In the genomic region with DNA sequence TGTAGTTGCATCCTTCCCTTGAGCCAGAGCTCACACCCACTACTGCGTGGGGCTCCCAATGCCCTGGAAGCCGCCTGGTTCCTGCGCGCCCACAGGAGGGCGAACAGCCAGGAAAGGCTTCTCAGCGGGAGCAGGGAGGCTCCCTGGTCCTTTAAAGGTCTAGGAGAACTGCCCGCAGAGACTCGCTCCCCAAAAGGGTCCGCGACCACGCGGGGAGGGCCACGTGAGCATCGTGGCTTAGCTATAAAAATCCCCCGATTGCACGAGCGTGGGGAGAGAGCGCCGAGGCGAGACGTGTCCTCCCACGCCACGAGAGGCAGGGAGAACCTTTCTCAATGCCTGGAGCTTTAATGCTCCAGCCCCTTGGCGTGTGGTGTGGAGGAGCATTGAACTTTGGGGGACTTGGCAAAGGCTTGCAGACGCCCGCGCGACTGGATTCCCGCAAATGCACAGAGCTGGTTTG, we compare ENCODE assay signal across 8 mouse cellular contexts. TPM values are rescaled to one million over a fixed set of nuclear protein-coding genes. Genes with fewer than 3 reads are reported as not detected.
DNase-seq lines count a peak whose midpoint lies in the region; ATAC-seq lines count a peak whose summit lies in the region.

A gene (plus strand): TSS at position 33 of the 463 bp plus-strand sequence.

- peak within 1 kb of the TSS; percentile 51 for H3K4me3 ChIP-seq in embryonic facial prominence, embryonic 12.5 days
- H3K4me3 ChIP-seq in intestine, embryonic 15.5 days (replicated peaks): peak within 1 kb of the TSS; percentile 43
- H3K4me3 ChIP-seq in limb, embryonic 12.5 days (replicated peaks): peak within 1 kb of the TSS; percentile 51

- H3K4me2 ChIP-seq in embryonic facial prominence, embryonic 12.5 days (replicated peaks): peak within 1 kb of the TSS; percentile 87
- peak within 1 kb of the TSS; percentile 94 for H3K4me2 ChIP-seq in intestine, embryonic 15.5 days (replicated peaks)
- H3K4me2 ChIP-seq in limb, embryonic 12.5 days: peak within 1 kb of the TSS; percentile 97

- H3K4me1 ChIP-seq in embryonic facial prominence, embryonic 12.5 days: peaks cover 7% of the 10 kb centered on the region; the same call in 1 of the 2 replicates
- H3K4me1 ChIP-seq in intestine, embryonic 15.5 days (replicated peaks): peaks cover 5% of the 10 kb centered on the region; the same call in 1 of the 2 replicates
- H3K4me1 ChIP-seq in limb, embryonic 12.5 days (replicated peaks): peaks cover 14% of the 10 kb centered on the region

- peak within 1 kb of the TSS; percentile 28 for H3K9ac ChIP-seq in embryonic facial prominence, embryonic 12.5 days
- peak within 1 kb of the TSS; percentile 26; the same call in 1 of the 2 replicates for H3K9ac ChIP-seq in intestine, embryonic 15.5 days
- H3K9ac ChIP-seq in limb, embryonic 12.5 days (replicated peaks): peak within 1 kb of the TSS; percentile 47

- no peak for ATAC-seq in embryonic facial prominence, embryonic 12.5 days (ENCODE audit: insufficient number of reproducible peaks, insufficient read depth, low FRiP score, low TSS enrichment)
- peak; percentile 23; the same call in 1 of the 2 replicates for ATAC-seq in intestine, embryonic 15.5 days
- ATAC-seq in limb, embryonic 12.5 days (ENCODE audit: insufficient number of reproducible peaks, insufficient read depth, low FRiP score, low TSS enrichment, low read depth): peak; percentile 24; the same call in 1 of the 2 replicates

- peaks cover 48% of the 10 kb centered on the region for H3K27me3 ChIP-seq in embryonic facial prominence, embryonic 12.5 days
- H3K27me3 ChIP-seq in intestine, embryonic 15.5 days (replicated peaks): peaks cover 29% of the 10 kb centered on the region
- H3K27me3 ChIP-seq in limb, embryonic 12.5 days: peaks cover 52% of the 10 kb centered on the region

- peak; percentile 30 to 39 for DNase-seq in cerebellum, postnatal 10 days
- DNase-seq in cerebellum, adult 8-10 months: no peak
- DNase-seq in right cerebral cortex, adult 2 months (ENCODE audit: low spot score in 2 of 2): peak; percentile 66 to 67
- no peak for DNase-seq in B cell, adult 2 months
- DNase-seq in adrenal gland, postnatal 4 days (ENCODE audit: low spot score in 2 of 2): no peak

- H3K36me3 ChIP-seq in embryonic facial prominence, embryonic 12.5 days: no peaks in the 10 kb centered on the region
- no peaks in the 10 kb centered on the region for H3K36me3 ChIP-seq in intestine, embryonic 15.5 days
- H3K36me3 ChIP-seq in limb, embryonic 12.5 days: no peaks in the 10 kb centered on the region

- no peaks in the 10 kb centered on the region for H3K9me3 ChIP-seq in embryonic facial prominence, embryonic 12.5 days
- H3K9me3 ChIP-seq in intestine, embryonic 15.5 days: no peaks in the 10 kb centered on the region
- no peaks in the 10 kb centered on the region for H3K9me3 ChIP-seq in limb, embryonic 12.5 days

- 2% methylated on average over 29 of the region's 29 CpGs for WGBS in embryonic facial prominence, embryonic 12.5 days
- WGBS in intestine, embryonic 15.5 days: 3% methylated on average over 29 of the region's 29 CpGs
- 2% methylated on average over 29 of the region's 29 CpGs for WGBS in limb, embryonic 12.5 days

- H3K27ac ChIP-seq in embryonic facial prominence, embryonic 12.5 days: no peak within 1 kb of the TSS
- H3K27ac ChIP-seq in intestine, embryonic 15.5 days: no peak within 1 kb of the TSS
- no peak within 1 kb of the TSS for H3K27ac ChIP-seq in limb, embryonic 12.5 days

RNA-seq across cellular contexts. Expression of the gene that starts here (rescaled TPM):
- polyA plus RNA-seq in embryonic facial prominence, embryonic 12.5 days (2016; fragmentation: Nextera tagmentation; extraction: Ambion mirVana): 0.36 and 0.67 TPM in 2 replicates
- polyA plus RNA-seq in intestine, embryonic 15.5 days (2015; fragmentation: Nextera tagmentation; extraction: Ambion mirVana): 0.18 and 0.30 TPM in 2 replicates
- 0.08 and 0.15 TPM in 2 replicates for polyA plus RNA-seq in limb, embryonic 12.5 days (2016; fragmentation: Nextera tagmentation; extraction: Ambion mirVana)
- under 1 TPM; 0.20 to 0.42 TPM for total RNA-seq in adrenal gland, postnatal 4 days (2021)

Comparison
In these comparisons a context has a peak if more than half of its experiments do, and no peak if none do; other contexts are left out.
1. DNase-seq: peak in cerebellum, postnatal 10 days (2 of 2) and right cerebral cortex, adult 2 months (2 of 2); none in cerebellum, adult 8-10 months (single experiment), B cell, adult 2 months (0 of 2) and adrenal gland, postnatal 4 days (0 of 2).
2. Peak in ATAC-seq, H3K4me3 ChIP-seq, H3K9ac ChIP-seq and H3K4me2 ChIP-seq in intestine, embryonic 15.5 days; RNA of the gene not detected or under 1 TPM.
3. Peak in ATAC-seq, H3K4me3 ChIP-seq, H3K9ac ChIP-seq and H3K4me2 ChIP-seq in limb, embryonic 12.5 days; RNA of the gene not detected or under 1 TPM.
4. Peak in every context shown above with its lines, with median percentiles within 50 percentile points of each other: H3K4me2 ChIP-seq, H3K4me3 ChIP-seq and H3K9ac ChIP-seq.